Comparison of ENCODE assay signal across 9 mouse cellular contexts in genomic region chr2:157425643-157425988, GRCm38 (mm10). TPM values are rescaled to one million over a fixed set of nuclear protein-coding genes. Genes with fewer than 3 reads are reported as not detected.
DNase-seq lines count a peak whose midpoint lies in the region; ATAC-seq and TF ChIP-seq lines count a peak whose summit lies in the region.
"Had no signal": no experiment of that assay in that cellular context is flagged by ENCODE, and none has a peak within 500 bp of the region (broad histone marks: within the 10 kb centered on the region; RNA-seq: fewer than 3 reads in every experiment).

No protein-coding gene starts in this region.

- no peaks in the 10 kb centered on the region; the same call in 1 of the 2 replicates for H3K27me3 ChIP-seq in heart, embryonic 10.5 days (ENCODE audit: insufficient read depth, poor library complexity, severe bottlenecking)
- no peaks in the 10 kb centered on the region for H3K27me3 ChIP-seq in C2C12 (ENCODE audit: control insufficient read depth, insufficient read depth, insufficient read length)
- H3K27me3 ChIP-seq in forebrain, embryonic 14.5 days (replicated peaks; ENCODE audit: control insufficient read depth, insufficient read depth, low read length), result no peaks in the 10 kb centered on the region
- H3K27me3 ChIP-seq in limb, embryonic 14.5 days (ENCODE audit: control insufficient read depth, insufficient read depth, low read length), result no peaks in the 10 kb centered on the region

- no peak overlapping the region for H3K9ac ChIP-seq in forebrain, embryonic 14.5 days (ENCODE audit: low read length)
- H3K9ac ChIP-seq in limb, embryonic 14.5 days (ENCODE audit: low read depth, low read length, severe bottlenecking), result no peak overlapping the region

- no peaks in the 10 kb centered on the region for H3K9me3 ChIP-seq in heart, embryonic 10.5 days
- H3K9me3 ChIP-seq in forebrain, embryonic 14.5 days (replicated peaks; ENCODE audit: control insufficient read depth, low read length), result no peaks in the 10 kb centered on the region
- H3K9me3 ChIP-seq in limb, embryonic 14.5 days (ENCODE audit: control insufficient read depth, low read length), result no peaks in the 10 kb centered on the region

- peak overlapping the region; percentile 87 for H3K4me2 ChIP-seq in forebrain, embryonic 14.5 days (ENCODE audit: low read length)
- H3K4me2 ChIP-seq in limb, embryonic 14.5 days (replicated peaks; ENCODE audit: low read depth, low read length, severe bottlenecking), result peak overlapping the region; percentile 78

- TF ChIP-seq CTCF in C2C12 (IDR thresholded peaks at IDR 0.05; ENCODE audit: control insufficient read depth, insufficient read depth, insufficient read length), result no peak

- DNase-seq in heart, embryonic 10.5 days (ENCODE audit: low spot score), result no peak
- DNase-seq in heart, postnatal 10 days, result no peak
- no peak for DNase-seq in forebrain, embryonic 14.5 days (ENCODE audit: low spot score)
- no peak for DNase-seq in limb, embryonic 14.5 days (ENCODE audit: low spot score)
- no peak for DNase-seq in adrenal gland, postnatal 36 days
- no peak for DNase-seq in adipocyte (ENCODE audit: low spot score)
- DNase-seq: right cerebral cortex, adult 18-20 months had no signal

- intact Hi-C loops in heart, postnatal 10 days (cut with DNase I), result no loop called here

- H3K79me3 ChIP-seq in C2C12 (ENCODE audit: low read depth), result peaks cover 59% of the 10 kb centered on the region

- ATAC-seq in forebrain, embryonic 14.5 days, result no peak
- ATAC-seq in limb, embryonic 14.5 days (ENCODE audit: low FRiP score, low read depth), result no peak
- no peak for ATAC-seq in activated CD4-positive, CD25-positive, alpha-beta regulatory T cell, adult 4 months

- H3K36me3 ChIP-seq in heart, embryonic 10.5 days, result peaks cover 16% of the 10 kb centered on the region; the same call in 1 of the 2 replicates
- H3K36me3 ChIP-seq in C2C12 (ENCODE audit: control insufficient read depth, insufficient read depth), result peaks cover 27% of the 10 kb centered on the region
- H3K36me3 ChIP-seq in forebrain, embryonic 14.5 days (ENCODE audit: control insufficient read depth, insufficient read depth, low read length), result 0 out of 2 replicates have a peak, but pooled peaks cover 12% of the 10 kb centered on the region
- H3K36me3 ChIP-seq in limb, embryonic 14.5 days (ENCODE audit: control insufficient read depth, insufficient read depth, low read length), result peaks cover 20% of the 10 kb centered on the region

- H3K79me2 ChIP-seq in C2C12 (ENCODE audit: control insufficient read depth, insufficient read depth), result peaks cover 73% of the 10 kb centered on the region

- peak overlapping the region; percentile 99 for H3K27ac ChIP-seq in heart, embryonic 10.5 days
- H3K27ac ChIP-seq in forebrain, embryonic 14.5 days (ENCODE audit: low read depth, low read length), result 0 out of 2 replicates have a peak overlapping the region, but pooled peaks have one; percentile 1
- H3K27ac ChIP-seq in limb, embryonic 14.5 days (replicated peaks; ENCODE audit: low read depth, low read length), result no peak overlapping the region

- peak overlapping the region; percentile 37 for H3ac ChIP-seq in C2C12 (ENCODE audit: control insufficient read depth, insufficient read length, low read depth)

- H3K4me1 ChIP-seq in heart, embryonic 10.5 days, result peaks cover 86% of the 10 kb centered on the region
- peaks cover 23% of the 10 kb centered on the region for H3K4me1 ChIP-seq in forebrain, embryonic 14.5 days (ENCODE audit: control insufficient read depth, insufficient read depth, low read length)
- peaks cover 30% of the 10 kb centered on the region for H3K4me1 ChIP-seq in limb, embryonic 14.5 days (ENCODE audit: control insufficient read depth, insufficient read depth, low read length)

- TF ChIP-seq POLR2A in limb, embryonic 14.5 days (IDR thresholded peaks at IDR 0.05; ENCODE audit: borderline replicate concordance, extremely low read depth, insufficient read depth, insufficient read length), result no peak

- peak overlapping the region; percentile 92; the same call in 1 of the 2 replicates for H3K4me3 ChIP-seq in heart, embryonic 10.5 days
- H3K4me3 ChIP-seq in C2C12 (ENCODE audit: insufficient read depth, poor library complexity, severe bottlenecking), result peak overlapping the region; percentile 62
- H3K4me3 ChIP-seq in forebrain, embryonic 14.5 days (ENCODE audit: low read depth, low read length), result no peak overlapping the region
- peak overlapping the region; percentile 87 for H3K4me3 ChIP-seq in limb, embryonic 14.5 days (replicated peaks; ENCODE audit: low read length)

- 79% methylated on average over 6 of the region's 6 CpGs for whole genome bisulfite sequencing in heart, embryonic 10.5 days
- 82% methylated on average over 6 of the region's 6 CpGs for WGBS in forebrain, embryonic 14.5 days
- WGBS in limb, embryonic 14.5 days, result 69% methylated on average over 6 of the region's 6 CpGs

TF ChIP-seq in C2C12, 6 proteins besides CTCF, POLR2A, EP300 and RAD21:
- TF ChIP-seq MYOD1 (IDR thresholded peaks at IDR 0.05; ENCODE audit: control insufficient read depth, insufficient read length, low read depth) (no peak), MAX (IDR thresholded peaks at IDR 0.05) (no peak)
TF ChIP-seq in C2C12: peak in this region for 0.

RNA-seq across cellular contexts. Expression of gene Src, which starts 7.4 kb away (rescaled TPM):
- 9.3 and 12.7 TPM in 2 replicates for polyA plus RNA-seq in heart, embryonic 10.5 days (2016; fragmentation: Nextera tagmentation; extraction: Ambion mirVana)
- total RNA-seq in heart, postnatal 10 days (2021), result 1 to 10 TPM; 8.4 to 9.5 TPM
- 29.3 TPM for polyA plus RNA-seq in C2C12 (2012; fragmentation: generic; extraction: Trizol)
- polyA plus RNA-seq in forebrain, embryonic 14.5 days (2014; fragmentation: Nextera tagmentation; extraction: Ambion mirVana), result 30.1 and 31.0 TPM in 2 replicates
- polyA plus RNA-seq in limb, embryonic 14.5 days (2012; rRNA removed), result 43.6 and 56.3 TPM in 2 replicates
- 15.9 and 17.2 TPM in 2 replicates for polyA plus RNA-seq in limb, embryonic 14.5 days (2014; fragmentation: Nextera tagmentation; extraction: Ambion mirVana)
- total RNA-seq in adrenal gland, postnatal 36 days (2021), result 10 to 100 TPM; 17.7 to 18.0 TPM
- 1 to 10 TPM; 2.0 to 2.1 TPM for polyA plus RNA-seq in activated CD4-positive, CD25-positive, alpha-beta regulatory T cell, adult 4 months (2017; shearing (Covaris generic))

RNA-seq across cellular contexts. Expression of gene Manbal, which starts 58.2 kb away (rescaled TPM):
- 63.2 and 68.2 TPM in 2 replicates for polyA plus RNA-seq in heart, embryonic 10.5 days (2016; fragmentation: Nextera tagmentation; extraction: Ambion mirVana)
- 10 to 100 TPM; 32.4 to 34.0 TPM for total RNA-seq in heart, postnatal 10 days (2021)
- polyA plus RNA-seq in C2C12 (2012; fragmentation: generic; extraction: Trizol), result 51.1 TPM
- 72.7 and 78.5 TPM in 2 replicates for polyA plus RNA-seq in forebrain, embryonic 14.5 days (2014; fragmentation: Nextera tagmentation; extraction: Ambion mirVana)
- 80.4 and 82.3 TPM in 2 replicates for polyA plus RNA-seq in limb, embryonic 14.5 days (2012; rRNA removed)
- polyA plus RNA-seq in limb, embryonic 14.5 days (2014; fragmentation: Nextera tagmentation; extraction: Ambion mirVana), result 47.1 and 52.8 TPM in 2 replicates
- 10 to 100 TPM; 31.6 to 34.1 TPM for total RNA-seq in adrenal gland, postnatal 36 days (2021)
- 10 to 100 TPM; 30.7 to 54.6 TPM for polyA plus RNA-seq in activated CD4-positive, CD25-positive, alpha-beta regulatory T cell, adult 4 months (2017; shearing (Covaris generic))
